Mouse (Mus musculus) inflammation-experienced regulatory T-cells, adult 6 months (primary cell): ENCODE measurements around the gene Gys1. TPM values are rescaled to one million over a fixed set of nuclear protein-coding genes. Genes with fewer than 3 reads are reported as not detected.
A peak's percentile ranks its signal among the peaks of the same experiment; 100 is the strongest.

Source experiments
- ATAC-seq: one replicate; pipeline ENCODE4 v1.8.0; 2017
- polyA plus RNA-seq, 3 experiments: library from polyadenylated mRNA; unstranded; fragments of 100-300 nt; shearing (Covaris generic); gene quantifications; one replicate each; pipeline ENCODE4 v1.2.1; 2017

Gene Gys1
- polyA plus RNA-seq, 3 experiments from 2014 or later, result 6.7 to 10.0 (median 9.7) TPM

- ATAC-seq, result no peak
Measured at GRCm38 (mm10) chr7:45414740-45415224, 19.9 kb upstream of the Gys1 start.

DNA sequence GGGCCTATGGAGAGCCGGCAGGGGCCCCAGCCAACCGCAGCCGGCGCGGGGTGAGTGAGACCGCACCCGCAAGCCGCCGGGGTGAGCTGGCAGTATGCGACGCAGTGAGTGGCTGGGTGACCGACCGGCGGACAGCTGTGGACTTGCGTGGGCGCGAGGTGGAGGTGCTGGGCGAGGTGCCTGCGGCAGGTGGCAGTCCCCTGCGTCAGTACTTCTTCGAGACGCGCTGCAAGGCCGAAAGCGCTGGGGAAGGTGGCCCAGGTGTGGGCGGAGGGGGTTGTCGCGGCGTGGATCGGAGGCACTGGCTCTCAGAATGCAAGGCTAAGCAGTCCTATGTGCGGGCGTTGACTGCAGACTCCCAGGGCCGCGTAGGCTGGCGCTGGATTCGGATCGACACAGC lies 19.0 kb upstream of the Gys1 start:
- peak; percentile 46 for ATAC-seq

GRCm38 (mm10) chr7:45417962-45418492 lies 16.6 kb upstream of the Gys1 start:
- ATAC-seq, result no peak

GRCm38 (mm10) chr7:45419859-45420614 lies 14.6 kb upstream of the Gys1 start:
- ATAC-seq, result no peak

DNA sequence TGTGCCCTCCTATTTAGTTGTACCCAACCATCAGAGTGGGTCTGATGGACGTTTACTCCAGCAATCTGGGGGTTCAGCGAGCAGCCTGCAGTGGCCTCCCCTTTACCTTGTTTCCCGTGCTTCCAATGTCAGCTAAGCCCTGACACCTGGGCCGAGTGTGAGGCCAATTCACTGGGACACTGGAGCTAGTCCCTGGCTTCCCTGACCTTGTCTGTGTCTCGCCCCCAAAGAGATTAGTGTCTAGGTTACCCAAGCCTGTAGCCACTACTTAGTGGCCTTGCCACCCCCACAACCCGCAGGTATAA lies 14.1 kb upstream of the Gys1 start, which contains the start of gene Lhb:
Gene Lhb (plus strand): TSS at position 206 of the 305 bp plus-strand sequence.
- ATAC-seq, result no peak

DNA sequence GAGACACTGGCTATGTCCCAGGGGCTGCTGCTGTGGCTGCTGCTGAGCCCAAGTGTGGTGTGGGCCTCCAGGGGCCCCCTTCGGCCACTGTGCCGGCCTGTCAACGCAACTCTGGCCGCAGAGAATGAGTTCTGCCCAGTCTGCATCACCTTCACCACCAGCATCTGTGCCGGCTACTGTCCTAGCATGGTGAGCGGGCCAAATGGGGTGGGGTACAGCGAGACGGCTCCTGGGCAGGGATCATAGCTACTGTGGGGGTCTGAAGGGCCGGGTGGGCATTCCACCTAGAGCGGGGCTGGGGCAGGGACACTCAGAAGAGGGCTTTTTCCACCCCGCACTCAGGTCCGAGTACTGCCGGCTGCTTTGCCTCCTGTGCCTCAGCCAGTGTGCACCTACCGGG lies 13.4 kb upstream of the Gys1 start:
- no peak for ATAC-seq

DNA sequence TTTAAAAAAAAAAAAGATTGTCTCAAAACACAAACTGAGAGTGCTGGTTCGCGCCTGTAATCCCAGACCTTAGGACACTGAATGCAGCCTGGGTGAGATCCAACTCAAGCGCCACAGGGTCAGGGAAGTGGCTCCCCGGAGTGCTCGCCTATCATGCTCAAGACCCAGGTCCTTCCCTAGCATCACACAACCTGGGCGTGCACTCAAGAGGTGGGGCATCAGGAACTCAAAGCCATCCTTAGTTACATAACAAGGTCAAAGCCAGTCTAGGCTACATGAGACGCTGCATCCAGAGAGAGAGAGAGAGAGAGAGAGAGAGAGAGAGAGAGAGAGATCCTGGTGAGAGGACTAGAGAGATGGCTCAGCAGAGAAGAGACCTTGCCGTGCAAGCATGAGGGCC lies 8.1 kb upstream of the Gys1 start:
- ATAC-seq, result no peak

DNA sequence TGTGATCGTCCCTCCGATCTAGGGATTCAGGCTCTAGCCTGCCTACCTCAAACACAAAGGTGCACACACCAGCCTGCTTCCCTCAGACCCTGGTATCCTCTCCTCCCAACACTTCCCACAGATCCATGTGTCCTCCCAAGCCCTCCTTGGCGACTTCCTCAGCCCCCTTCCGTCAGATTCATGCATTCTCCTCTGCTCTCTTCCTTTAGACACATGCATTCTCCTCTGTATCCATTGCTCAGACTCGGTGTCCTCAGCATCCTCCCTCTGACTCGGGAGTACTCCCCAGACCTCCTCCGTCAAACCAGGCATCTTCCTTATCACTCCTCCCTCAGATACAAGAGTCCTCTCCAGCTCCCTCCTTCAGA lies 825 bp upstream of the Gys1 start:
- no peak for ATAC-seq

GRCm38 (mm10) chr7:45435038-45435437 lies 394 bp downstream of the Gys1 start:
- ATAC-seq, result no peak

DNA sequence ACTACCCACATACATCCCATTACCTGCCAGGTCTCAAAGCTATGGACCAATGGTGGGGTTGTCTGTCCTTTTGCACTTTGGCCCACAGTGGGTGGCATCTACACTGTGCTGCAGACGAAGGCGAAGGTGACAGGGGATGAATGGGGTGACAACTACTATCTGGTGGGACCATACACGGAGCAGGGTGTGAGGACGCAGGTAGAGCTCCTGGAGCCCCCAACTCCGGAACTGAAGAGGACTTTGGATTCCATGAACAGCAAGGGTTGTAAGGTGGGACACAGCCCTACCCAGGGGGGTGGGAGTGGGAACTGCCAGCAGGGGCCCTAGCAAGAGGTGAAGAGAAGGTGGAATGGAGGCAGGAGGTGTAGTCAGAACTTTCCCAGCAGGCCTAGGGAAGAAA lies 1.8 kb downstream of the Gys1 start:
- ATAC-seq, result no peak

DNA sequence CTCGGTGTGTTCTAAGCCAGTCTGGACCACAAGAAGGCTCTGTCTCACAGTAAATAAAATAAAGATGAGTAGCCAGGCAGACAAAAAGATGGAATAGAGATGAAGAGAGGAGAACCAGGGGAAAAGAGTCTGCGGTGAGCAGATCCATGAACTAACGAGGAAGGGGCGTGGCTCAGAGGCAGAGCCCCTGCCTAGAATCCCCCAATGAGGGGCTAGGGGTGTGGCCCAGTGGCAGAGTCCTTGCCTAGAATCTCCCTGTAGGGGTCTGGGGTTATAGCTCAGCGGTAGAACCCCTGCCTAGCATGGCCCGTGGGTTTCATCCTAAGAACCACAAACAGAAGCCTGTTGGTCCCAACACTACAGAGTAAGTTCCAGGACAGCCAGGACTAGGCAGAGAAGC lies 2.4 kb downstream of the Gys1 start:
- no peak for ATAC-seq

- no peak for ATAC-seq
Measured at GRCm38 (mm10) chr7:45437521-45438276, 3.1 kb downstream of the Gys1 start, which contains the start of gene Ruvbl2. Gene Ruvbl2 (minus strand): TSS chr7:45438096.

GRCm38 (mm10) chr7:45443526-45444420 lies 9.1 kb downstream of the Gys1 start:
- ATAC-seq, result no peak

GRCm38 (mm10) chr7:45446589-45446988 lies 11.9 kb downstream of the Gys1 start:
- no peak for ATAC-seq

DNA sequence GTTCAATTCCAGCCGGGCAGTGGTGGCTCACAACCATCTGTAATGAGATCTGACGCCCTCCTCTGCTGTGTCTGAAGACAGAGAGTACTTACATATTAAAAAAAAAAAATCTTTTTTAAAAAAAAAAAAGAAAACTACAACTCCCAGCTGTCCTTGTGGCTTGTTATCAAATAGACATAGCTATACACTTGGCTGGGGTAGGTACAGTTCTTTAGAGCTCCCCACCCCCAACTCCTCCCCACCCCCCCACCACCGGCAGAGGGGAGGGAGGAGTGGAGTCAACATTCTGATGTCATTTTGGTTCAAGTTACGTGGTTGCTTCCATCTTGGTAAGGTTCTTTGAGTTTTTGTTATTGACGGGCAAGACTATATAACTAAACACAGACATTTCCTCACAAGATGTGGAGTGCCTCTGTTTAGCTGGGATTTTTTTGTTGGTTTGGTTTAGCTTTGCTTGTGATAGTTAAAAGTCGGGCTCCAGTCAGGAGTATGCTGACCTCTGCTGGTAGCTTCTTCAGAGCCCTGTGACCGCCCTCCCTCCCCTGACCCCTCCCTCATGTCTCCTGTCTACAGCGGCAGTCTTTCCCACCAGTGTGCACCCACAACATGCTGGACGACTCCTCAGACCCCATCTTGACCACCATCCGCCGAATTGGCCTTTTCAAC lies 12.8 kb downstream of the Gys1 start:
- no peak for ATAC-seq

GRCm38 (mm10) chr7:45449974-45450373 lies 15.3 kb downstream of the Gys1 start:
- ATAC-seq, result no peak

- ATAC-seq, result peak; percentile 89
Measured at GRCm38 (mm10) chr7:45451344-45451982, 16.8 kb downstream of the Gys1 start.

DNA sequence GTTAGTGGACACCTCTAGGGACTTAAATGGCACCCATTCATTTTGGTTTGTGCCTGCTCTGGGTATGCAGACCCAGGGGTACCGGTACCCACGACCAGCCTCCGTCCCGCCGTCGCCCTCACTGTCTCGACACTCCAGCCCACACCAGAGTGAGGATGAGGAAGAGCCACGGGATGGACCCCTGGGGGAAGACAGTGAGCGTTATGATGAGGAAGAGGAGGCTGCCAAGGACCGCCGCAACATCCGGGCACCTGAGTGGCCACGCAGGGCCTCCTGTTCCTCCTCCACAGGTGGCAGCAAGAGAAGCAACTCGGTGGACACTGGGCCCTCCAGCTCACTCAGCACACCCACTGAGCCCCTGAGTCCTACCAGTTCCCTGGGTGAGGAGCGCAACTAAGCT lies 20.3 kb downstream of the Gys1 start:
- ATAC-seq, result no peak

DNA sequence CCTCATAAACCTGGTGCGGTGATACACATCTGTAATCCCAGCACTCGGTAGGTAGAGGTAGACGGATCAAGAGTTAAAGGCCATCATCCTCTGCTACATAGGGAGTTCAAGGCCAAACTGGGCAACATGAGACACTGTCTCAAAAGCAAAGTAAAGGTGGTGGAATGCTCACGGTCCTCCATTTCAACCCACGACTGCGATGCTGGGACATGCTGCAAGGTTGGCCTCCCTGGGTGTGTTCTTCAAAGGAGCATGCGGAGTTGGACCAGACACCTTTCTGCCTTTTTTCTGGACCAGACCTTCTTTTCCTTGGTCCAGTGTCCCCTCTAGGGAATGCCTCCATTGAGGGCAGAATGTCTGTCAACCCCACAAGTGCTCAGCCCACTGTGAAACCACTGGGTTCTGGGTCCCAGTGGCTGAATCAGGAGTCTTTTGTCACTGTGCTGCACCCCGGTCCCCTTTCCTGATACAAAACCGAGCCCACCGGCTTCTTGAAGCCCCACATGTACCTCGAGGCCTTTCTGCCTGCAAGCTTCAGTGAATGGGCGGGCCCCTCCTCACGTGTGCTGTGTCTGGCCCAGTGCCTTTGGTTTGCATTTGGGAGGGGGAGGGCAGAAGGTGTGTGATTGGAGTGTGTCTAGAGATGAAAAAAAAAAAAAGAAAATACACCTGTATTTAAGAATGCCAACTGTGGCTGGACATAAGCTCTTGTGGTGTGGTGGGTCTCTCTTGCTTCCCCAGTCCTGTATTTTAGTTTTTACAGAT lies 21.5 kb downstream of the Gys1 start:
- no peak for ATAC-seq

DNA sequence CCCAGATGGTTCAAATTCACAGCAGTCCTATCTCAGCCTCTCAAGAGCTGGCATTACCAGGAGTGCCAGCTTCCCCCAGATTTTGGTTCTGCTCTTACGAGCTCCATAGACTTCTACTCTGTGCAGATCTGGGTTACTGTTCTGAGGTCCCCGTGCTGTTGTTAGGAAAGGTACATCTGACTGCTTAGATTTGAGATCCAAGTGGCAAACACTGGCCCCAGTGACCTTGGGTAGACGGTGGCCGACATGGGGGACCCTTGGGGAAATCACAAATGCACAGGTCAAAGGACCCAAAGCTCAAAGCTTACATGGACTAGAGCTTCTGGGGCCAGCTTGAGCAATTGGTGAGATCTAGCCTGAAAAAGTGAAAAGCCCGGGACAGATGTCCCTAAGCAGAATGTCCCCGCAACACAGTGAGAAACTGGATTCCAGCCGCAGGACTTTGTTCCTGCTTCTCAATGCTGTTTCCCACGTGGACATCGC lies 22.1 kb downstream of the Gys1 start:
- no peak for ATAC-seq
